Mouse (Mus musculus) cerebral cortex, adult 2 months (tissue): ENCODE measurements around the gene Cdh4.

Source experiments
- WGBS: fragments of 180-500 bp; shearing (Covaris S2); methylation state at CpG from one replicate; pipeline ENCODE4 v1.1.7; 2018; 5-methylcytosine and 5-hydroxymethylcytosine counted together

Gene Cdh4

DNA sequence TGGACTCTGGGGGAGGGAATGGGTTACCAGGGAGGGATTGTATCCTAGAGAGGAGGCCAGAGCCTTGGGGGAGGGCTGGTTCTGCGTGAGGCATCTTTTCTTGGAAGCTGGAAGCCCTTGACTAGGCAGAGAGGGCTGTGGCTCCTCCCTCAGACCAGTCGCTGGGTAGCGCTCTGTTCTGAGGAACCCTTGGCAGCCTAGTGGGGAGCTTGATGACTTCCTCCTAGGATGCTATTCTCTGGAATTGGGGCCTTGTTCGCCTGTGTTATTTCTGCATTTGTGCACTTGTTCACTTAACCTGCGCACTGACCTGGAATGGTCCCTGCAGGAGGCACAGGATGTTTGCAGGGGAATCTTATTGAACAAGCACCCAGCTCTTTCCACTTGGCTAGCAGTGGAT lies 149.4 kb downstream of the Cdh4 start:
- 73% methylated on average over 5 of the region's 5 CpGs for WGBS

DNA sequence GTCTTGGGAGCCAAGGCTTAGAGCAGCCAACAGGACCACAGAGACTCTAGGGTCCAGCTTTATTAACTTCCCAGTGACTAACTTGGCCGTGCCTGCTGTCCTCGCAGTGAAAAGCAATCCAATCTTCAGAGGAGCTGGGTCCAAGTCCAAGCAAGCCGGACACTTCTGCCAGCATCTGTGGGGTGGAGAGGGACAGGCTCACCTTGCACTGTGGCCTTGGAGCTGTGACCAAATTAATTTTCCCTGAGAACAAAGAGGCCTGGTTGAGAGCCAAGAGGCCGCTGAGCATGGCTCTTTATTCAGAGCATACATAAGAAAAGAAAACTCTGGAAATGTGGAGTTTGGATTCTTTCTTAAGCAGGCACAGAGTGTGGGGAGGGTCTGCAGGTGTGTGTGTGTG lies 152.8 kb downstream of the Cdh4 start:
- WGBS: 73% methylated on average over 4 of the region's 4 CpGs

DNA sequence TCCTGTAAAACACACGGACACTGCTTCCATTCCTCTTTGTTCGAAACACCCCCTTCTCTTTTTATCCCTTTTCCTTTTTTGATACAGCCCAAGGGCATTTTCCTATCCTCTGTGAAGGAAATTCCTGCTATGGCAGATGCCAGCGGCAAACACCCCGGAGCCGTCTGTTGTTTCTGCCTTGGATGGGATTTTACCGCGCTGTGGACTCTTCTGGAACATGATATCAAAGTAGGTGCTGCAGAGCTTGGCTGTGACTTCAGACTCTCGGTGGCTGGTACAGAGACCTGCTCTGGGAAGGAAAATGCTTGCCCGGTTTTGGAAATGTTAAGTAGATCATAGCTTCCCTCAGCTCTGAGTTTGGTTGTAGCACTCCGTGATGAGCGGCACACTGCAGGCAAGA lies 156.7 kb downstream of the Cdh4 start:
- 71% methylated on average over 11 of the region's 11 CpGs for WGBS

DNA sequence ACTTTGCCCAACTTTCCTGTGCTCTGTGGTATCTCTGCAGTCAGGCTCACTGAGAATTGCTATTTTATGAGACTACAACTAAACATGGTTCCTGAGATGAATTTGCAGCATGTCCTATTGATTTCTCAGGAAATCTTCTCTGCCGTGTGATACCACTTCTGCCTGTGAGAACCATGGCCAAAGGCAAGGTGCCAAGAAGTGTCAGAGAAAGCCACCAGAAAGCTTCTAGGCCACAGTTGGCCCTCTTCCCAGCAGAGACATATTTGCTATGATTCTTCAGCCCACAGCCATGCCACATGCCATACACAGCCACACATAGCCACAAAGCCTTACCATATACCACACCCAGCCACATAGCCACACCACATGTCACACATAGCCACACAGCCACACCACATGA lies 157.7 kb downstream of the Cdh4 start:
- 69% methylated on average over 1 of the region's 1 CpGs for WGBS

DNA sequence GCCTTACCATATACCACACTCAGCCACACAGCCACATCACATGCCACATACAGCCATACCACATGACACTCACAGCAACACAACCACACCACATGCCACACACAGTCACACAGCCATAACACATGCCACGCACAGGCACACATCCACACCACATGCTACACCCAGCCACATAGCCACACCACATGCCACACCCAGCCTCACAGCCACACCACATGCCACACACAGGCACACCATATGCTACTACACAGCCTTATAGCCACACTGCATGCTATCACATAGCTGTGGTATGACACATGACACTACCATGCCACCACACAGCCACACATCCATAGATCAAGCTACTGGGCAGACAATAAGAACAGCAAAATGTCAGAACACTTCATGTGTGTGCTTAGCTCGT lies 158.1 kb downstream of the Cdh4 start:
- WGBS: 90% methylated on average over 2 of the region's 2 CpGs

DNA sequence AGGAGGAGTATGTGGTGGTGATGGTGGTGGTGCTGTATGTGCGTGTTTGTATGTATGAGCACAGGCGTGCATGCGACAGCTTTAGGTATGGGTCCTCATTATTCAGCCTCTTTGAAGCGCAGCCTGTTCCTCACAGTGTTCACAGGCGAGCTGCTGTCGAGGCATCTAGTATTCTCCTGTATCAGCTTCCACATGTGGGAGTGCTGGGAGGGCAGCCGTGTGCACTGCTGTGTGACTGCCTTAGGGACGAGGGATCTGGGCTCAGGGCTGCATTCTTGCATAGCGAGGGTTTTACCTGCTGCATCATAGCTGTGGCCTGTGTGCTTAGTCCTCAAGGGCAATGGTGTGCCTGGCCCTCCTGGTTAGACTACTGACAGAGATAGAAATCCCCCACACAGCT lies 158.9 kb downstream of the Cdh4 start:
- 84% methylated on average over 9 of the region's 9 CpGs for WGBS

DNA sequence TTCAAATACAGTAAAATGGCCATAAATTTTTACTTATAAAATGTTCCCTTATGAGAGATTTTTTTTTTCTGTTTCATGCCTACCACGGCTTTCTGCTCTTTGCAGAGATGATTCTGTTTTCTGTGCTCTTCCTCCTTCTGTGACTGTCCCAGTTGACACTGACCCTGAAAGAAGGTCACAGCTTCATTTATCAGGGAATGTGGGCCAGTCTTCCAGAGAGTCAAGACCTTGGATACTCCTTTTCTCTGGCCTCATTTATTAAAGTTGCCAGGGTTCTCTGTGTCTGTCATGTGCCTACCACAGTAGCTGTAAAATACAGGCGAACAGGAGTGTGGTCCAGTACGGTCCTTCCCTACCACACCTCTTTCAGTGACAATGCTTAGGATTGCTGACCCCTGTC lies 162.5 kb downstream of the Cdh4 start:
- WGBS: 89% methylated on average over 3 of the region's 3 CpGs

DNA sequence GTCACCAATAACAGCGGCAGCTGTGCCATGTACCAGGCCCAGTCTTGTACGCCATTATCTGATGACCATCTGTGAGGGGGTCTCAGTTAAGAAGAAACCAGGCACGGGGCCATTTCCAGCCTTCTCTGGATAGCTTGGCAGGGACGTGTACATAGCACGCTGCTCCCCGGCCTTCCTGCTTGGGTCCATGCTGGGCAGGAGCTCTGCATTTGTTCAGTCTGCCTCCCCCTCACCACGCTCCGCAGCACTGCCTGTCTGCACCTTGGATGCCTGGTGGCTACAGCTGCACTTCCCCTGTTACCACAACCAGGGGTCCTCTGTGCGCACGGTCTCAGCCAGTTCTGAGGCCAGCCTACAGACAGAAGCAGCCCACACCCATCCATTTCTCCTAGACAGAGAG lies 163.0 kb downstream of the Cdh4 start:
- 57% methylated on average over 10 of the region's 10 CpGs for WGBS

DNA sequence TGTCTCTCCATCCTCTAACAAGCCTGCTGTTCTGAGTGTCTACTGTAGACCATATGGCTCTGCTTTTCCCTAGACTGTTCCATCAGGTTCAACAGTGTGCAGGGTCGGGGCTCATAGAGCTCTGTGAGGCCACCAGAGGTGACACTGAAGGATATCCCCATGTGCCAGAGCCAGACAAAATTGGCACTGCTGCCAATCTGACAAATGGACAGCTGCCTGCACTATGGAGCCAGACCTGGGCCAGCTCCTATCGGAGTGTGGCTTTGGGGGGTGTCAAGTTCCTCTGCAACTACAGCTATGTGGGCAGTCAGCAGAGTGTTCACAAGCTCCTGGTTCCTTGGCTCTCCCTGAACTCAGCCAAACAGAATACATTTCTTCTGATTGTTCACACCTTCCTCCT lies 164.1 kb downstream of the Cdh4 start:
- 79% methylated on average over 2 of the region's 2 CpGs for WGBS

DNA sequence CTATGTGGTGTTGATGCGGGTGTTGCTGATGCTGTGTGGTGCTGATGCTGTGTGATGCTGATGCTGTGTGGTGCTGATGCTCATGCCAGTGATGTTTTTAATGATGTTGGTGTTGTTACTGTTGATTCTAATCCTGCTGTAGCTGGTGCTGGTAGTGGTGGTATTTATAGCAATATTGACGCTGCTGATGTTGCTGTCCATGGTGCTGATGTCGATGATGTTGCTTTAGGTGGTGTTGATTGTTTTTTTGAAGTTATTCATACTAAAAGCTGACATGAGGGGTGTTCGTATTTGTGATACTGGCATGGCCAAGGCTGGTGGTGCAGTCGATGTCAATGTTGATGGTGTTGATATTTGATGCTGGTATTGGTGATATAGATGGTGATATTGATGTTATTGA lies 173.7 kb downstream of the Cdh4 start:
- 64% methylated on average over 5 of the region's 5 CpGs for WGBS

DNA sequence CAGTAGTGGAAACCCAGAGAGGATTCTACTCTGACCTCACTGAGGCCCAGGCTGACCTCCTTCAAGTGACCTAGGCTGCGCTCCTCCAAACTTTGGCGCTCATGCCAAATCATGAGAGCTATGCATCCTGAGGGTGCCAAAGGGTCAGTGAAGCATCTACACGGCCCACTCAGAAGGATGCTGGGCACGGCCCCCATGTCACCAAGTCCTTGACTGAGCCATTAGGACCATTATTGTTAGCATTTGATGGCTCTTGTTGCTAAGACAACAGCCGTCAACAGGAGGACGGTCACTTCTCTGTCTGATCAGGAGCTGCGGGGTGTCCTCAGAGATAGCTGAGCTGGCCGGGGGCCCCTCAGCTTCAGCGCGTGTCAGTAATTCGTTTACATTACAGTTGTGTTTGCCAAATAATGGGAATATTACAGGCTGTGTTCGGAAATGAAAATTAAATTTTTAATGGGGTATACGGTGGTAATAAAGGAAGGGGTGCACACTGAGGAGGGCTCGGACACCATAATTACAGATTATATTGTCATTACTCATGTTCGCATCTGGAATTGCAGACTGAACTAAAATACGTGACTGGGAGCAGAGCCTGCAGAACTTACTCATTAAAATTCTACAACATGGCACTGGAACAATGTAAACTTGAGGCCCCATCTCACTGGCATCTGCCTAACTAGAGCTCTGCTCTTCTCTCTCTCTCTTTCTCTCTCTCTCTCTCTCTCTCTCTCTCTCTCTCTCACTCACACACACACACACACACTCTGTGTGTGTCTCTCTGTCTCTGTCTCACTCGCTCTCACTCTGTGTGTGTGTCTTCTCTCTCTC lies 181.6 kb downstream of the Cdh4 start:
- WGBS: 85% methylated on average over 17 of the region's 17 CpGs

DNA sequence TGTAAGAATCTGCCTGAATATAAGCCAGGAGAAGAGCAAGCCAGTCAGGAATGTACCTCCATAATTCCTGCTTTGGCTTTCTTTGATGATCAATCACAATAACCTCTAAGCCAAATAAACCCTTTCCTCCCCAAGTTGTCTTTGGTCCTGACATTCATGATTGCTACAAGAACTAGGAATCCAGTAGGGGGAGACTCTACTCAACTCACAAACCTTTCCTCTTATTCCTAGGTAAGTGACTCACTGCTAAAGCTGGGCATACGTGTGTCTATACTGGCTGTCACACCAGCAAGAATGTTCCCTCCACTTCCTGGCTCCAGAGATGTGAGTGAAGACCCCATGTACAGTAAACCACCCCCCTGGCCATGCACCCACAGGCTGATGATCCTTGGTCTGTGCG lies 185.3 kb downstream of the Cdh4 start:
- 88% methylated on average over 2 of the region's 2 CpGs for WGBS

DNA sequence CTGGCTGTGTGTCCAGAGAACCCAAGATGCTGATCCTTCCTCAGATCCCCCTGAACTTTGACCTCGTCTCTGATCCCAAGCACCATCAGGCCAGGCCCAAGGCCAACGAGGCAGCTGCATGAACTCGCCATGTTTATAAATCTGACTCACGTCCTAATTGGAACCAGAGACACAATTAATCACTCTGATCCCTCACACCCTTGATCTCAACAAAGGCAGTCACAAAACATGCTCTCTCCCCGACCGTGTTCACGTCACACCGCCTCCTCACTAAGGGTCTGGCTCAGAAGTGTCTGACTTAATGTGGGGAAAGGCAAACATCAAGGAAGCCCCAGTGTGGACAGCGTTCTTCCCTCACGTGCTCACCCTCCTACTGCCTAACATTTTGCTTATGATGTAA lies 188.5 kb downstream of the Cdh4 start:
- WGBS: 75% methylated on average over 10 of the region's 10 CpGs

DNA sequence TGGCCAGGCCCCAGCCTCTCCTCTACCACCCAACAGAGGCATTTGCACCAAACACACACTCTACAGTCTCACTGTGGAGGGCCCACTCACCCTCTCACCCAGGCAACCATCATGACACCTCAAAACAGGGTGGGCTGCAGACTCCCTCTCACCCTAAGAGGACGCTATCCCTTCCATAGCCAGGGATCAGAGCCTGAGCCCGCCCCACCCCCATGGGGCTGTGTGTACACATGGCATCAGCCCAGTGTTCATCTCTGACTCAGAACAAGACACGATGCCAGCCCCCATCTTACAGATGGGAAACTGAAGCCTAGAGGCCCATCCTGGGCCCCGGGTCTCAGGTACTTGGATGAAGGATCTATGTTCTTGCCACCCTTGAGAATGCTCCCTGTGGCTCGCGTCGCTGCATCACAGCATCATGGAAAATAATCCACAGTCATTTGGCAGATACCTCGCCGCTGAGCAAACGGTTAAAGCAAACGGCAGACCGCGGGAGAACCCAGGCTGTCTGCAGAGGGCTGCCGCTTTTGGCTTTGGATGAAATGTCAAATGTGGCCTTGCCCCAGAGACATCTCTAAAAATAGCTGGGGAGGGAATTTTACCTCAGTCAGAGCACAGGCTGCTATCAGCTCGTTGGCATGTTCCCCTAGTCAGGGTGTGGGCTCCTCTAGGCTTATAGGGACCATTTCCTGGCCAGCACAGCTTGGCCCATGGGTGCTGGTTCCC lies 198.5 kb downstream of the Cdh4 start:
- whole genome bisulfite sequencing: 87% methylated on average over 15 of the region's 15 CpGs

DNA sequence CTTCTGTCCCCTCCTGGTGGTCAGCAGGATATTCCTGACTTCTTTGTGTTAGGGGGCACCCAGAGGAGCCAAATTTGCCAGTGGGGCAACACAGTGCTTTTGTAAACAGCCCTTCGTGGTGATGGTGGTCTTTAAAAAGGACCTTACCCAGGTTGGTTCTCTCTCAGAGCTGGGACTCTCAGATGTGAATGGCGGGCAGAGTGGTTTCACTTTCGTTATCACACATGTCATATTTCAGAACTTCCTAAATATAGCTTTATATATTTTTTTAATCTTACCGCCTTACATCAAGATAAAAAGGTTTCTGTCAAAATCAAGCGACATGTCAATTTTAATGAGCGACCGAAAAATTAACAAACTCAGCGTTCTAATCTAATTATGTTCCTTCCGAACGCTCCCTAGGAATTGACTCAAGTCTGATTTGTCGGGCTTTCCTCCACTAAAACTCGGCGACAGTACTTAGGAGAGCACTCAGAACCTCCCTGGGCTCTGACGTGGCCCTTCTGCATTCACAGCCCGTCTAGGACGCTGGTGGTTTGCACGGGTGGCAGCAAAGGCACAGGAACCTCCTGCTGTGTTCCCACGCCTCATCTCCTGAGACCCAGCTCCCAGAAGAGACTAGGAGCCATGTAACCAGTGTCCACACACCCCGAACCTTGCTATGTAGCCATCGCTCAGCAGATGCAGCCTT lies 206.5 kb downstream of the Cdh4 start:
- 52% methylated on average over 20 of the region's 20 CpGs for WGBS

DNA sequence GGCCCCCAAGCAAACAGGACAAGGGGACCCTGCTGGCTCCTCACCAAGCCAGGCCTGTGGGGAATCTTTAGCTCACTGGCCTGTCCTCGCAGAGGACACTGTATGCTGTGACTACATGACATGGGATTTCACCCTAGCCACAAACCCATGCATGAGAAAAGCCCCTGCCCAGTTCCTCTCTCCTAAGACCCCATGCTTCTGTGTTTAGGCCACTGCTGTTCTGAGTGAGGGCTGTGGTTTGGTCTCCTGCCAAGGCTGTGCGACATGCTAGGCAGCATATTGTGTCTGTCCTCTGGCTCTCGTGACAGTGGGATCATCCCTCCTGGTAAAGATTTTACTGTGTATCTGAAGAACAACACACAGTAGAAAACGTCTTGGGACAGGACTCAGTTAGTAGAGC lies 207.1 kb downstream of the Cdh4 start:
- WGBS: 68% methylated on average over 4 of the region's 4 CpGs

DNA sequence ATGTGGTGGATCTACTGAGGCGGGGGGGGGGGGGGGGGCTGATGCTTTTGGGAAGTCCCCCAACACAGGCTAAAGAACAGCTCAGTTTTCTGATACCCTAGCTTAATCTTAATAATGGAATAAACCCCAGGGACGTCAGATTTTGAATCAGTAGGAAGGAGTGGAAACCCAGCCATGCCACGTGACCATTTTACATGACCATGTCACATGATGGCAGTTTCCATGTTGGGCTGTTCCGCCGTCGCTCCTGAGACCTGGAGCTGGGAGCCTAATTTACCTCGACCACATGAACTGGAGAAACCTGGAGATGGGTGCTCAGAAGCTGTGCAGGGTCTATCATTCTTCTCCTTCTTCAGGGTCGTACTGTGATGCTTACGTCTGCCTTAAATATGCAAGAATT lies 207.9 kb downstream of the Cdh4 start:
- WGBS: 90% methylated on average over 9 of the region's 9 CpGs

DNA sequence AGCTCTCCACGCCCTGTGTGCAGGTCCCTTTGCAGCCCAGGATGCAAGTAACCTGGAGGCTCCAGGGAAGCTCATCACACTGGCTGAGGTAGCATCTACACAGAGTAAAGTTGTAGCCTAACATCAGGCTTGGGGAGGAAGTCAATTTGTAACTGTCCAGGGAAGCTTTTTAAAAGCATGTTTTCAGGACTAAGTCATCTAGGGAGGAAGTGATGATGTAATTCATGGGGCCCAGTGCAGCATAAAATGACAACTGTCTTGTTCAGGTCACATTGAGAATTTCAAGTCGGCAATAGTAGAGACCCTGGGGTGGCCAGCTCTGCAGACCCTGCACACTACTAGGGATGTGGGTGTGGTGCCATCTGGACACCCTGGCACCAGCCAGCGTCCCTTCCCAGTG lies 213.3 kb downstream of the Cdh4 start:
- WGBS: 75% methylated on average over 3 of the region's 3 CpGs

DNA sequence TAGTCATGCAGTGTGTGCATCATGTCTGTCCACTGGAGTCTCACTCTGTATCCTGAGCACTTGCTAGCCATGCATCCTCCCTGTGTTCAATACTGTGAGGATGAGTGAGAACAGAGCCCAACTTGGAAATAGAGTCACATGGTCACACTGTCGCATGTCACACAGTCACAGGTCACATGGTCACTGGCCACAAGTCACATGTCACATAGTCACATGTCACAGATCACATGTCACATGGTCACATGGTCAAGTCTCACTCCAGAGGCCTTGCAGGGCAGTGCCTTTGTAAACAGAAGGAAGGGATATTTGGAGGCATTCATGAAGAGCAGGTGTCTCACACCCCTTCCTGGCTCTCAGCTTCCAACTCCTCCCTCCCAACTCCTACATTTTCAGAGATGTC lies 217.0 kb downstream of the Cdh4 start:
- 93% methylated on average over 1 of the region's 1 CpGs for WGBS

DNA sequence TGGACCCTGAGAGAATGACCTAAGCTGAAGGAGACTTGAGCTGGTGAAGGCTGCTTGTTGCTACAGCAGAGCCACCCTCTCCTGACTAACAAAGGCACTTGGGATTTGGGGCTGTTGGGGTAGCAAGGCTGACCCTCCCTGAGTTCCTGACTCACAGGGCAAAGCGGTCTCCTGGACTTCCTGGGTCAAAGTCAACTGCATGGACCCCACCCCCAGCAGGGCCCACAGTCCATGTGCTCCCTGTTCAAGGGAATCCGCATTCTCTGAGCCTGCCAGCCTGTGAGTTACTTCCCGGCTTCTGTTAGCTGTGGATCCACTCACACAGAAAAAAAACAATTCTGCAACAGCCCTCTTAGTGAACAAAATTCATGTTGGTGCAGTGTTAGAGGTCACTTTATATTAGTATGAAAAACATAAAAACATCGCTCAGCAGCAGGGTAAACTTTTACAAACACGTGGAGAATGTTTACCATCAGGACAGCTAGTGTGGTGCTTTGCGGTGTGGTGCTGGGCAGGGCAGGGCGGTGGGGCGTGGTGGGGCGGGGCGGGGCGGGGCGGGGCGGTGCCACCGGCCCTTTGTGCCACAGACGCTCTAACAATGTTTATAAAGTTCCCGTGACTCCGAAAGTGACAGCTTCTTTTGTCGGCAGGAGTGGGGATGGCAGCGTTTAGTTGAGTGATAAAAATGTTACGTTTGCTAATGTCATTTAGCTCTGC lies 219.9 kb downstream of the Cdh4 start:
- 19% methylated on average over 20 of the region's 20 CpGs for WGBS

DNA sequence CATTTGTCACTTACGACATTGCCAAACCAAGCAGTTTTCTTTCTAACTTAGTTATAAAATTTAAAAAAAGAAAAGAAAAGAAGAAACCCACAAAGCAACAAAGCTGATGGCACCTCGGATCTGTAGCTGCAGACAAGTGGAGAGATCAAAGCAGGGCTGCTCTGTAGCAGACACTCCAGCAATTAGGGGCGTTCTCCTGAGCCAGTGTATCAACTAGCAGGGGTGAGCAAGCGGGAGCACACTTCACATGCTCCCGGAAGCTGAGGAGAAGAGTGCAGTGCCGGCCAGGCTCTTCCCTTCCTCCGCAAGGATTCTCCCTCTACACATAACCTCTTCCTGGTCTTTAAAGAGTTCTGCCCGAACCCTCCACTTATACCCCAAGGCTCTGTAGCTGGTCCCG lies 220.5 kb downstream of the Cdh4 start:
- 33% methylated on average over 9 of the region's 9 CpGs for WGBS

DNA sequence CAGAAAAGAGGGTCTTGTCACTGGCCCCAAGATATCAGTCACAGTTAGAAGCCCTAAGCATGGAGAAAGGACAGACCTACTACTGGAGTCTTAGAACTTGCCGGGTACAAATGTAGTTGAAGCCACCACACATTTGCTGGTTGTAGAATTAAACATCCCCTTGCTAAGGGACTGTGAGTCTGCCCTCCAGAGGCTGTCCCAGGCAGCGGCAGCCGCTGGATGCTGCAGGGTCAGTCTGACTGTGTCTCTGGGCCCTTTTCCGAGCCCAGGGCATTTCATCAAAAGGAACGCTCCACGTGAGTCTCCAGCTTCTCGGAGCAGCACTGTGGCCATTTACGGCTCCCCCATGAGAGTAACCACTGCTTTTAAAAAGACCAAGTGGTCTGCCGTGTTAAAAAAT lies 221.4 kb downstream of the Cdh4 start:
- 65% methylated on average over 9 of the region's 9 CpGs for WGBS
